Mouse (Mus musculus): ENCODE data around the gene Mxi1. TPM values are rescaled to one million over a fixed set of nuclear protein-coding genes. Genes with fewer than 3 reads are reported as not detected.

The Mxi1 gene
- total and polyA plus RNA-seq, 3 experiments, result 10.6 to 19.9 (median 18.9) TPM

GRCm38 (mm10) chr19:53299829-53300181 is 10.5 kb upstream of the Mxi1 start:
- in situ Hi-C loops (cut with MboI; ENCODE audit: low pct_ligation_motif_present, low pct_unique_long_range_greater_than_20kb, low sequenced_read_pairs), result no loop called here

GRCm38 (mm10) chr19:53303382-53303781 is 6.9 kb upstream of the Mxi1 start:
- no peaks in the 10 kb centered on the region for H3K36me3 ChIP-seq (replicated peaks in 1 of 2; ENCODE audit: control insufficient read depth in 1 of 2, insufficient read depth in 1 of 2, low read length in 1 of 2)
- H3K9me3 ChIP-seq (replicated peaks; ENCODE audit: low read length), result no peaks in the 10 kb centered on the region
- H3K9ac ChIP-seq (ENCODE audit: insufficient read depth, low read depth), result no peak overlapping the region
- TF ChIP-seq NRF1 (IDR thresholded peaks at IDR 0.05; ENCODE audit: low read depth, low read length) (no peak), MXI1 (IDR thresholded peaks at IDR 0.05; ENCODE audit: low read depth, low read length) (no peak), ZNF384 (IDR thresholded peaks at IDR 0.05; ENCODE audit: low read depth, low read length) (no peak), ZKSCAN1 (IDR thresholded peaks at IDR 0.05; ENCODE audit: borderline replicate concordance, low read depth, low read length) (no peak), UBTF (IDR thresholded peaks at IDR 0.05; ENCODE audit: low read depth, low read length) (no peak), PAX5 (IDR thresholded peaks at IDR 0.05; ENCODE audit: low read length) (no peak), MAZ (IDR thresholded peaks at IDR 0.05; ENCODE audit: low read depth, low read length) (no peak), POLR2A (IDR thresholded peaks at IDR 0.05; ENCODE audit: low read depth, low read length) (no peak), CTCF (conservative IDR thresholded peaks at IDR 0.05 in 1 of 2, IDR thresholded peaks at IDR 0.05 in 1 of 2; ENCODE audit: low read depth in 2 of 2, low read length in 2 of 2) (no peak), IRF4 (IDR thresholded peaks at IDR 0.05; ENCODE audit: low read depth, low read length) (no peak), MAX (IDR thresholded peaks at IDR 0.05; ENCODE audit: low read length) (no peak), CHD2 (IDR thresholded peaks at IDR 0.05; ENCODE audit: low read length) (no peak), TBP (conservative IDR thresholded peaks at IDR 0.05; ENCODE audit: low read depth, low read length) (no peak), TCF12 (IDR thresholded peaks at IDR 0.05; ENCODE audit: low read depth, low read length) (no peak), EP300 (IDR thresholded peaks at IDR 0.05; ENCODE audit: low read length) (no peak), POLR2AphosphoS2 (IDR thresholded peaks at IDR 0.05; ENCODE audit: low read depth, low read length) (no peak), SIN3A (IDR thresholded peaks at IDR 0.05; ENCODE audit: low read length) (no peak), RAD21 (IDR thresholded peaks at IDR 0.05; ENCODE audit: low read depth, low read length) (no peak)
- dilution Hi-C loops (cut with MboI; ENCODE audit: extremely low pct_ligation_motif_present, extremely low pct_unique_long_range_greater_than_20kb, low sequenced_read_pairs), result no loop called here
- H3K4me2 ChIP-seq (ENCODE audit: insufficient read depth, low read depth, poor library complexity, severe bottlenecking), result no peak overlapping the region
- in situ Hi-C loops (cut with MboI; ENCODE audit: low pct_ligation_motif_present, low pct_unique_long_range_greater_than_20kb, low sequenced_read_pairs), result no loop called here
- peaks cover 11% of the 10 kb centered on the region for H3K27me3 ChIP-seq (replicated peaks)
- H3K4me3 ChIP-seq (replicated peaks in 1 of 3; ENCODE audit: low read depth in 2 of 3, low read length in 2 of 3, poor library complexity in 1 of 3), result no peak overlapping the region
- no peaks in the 10 kb centered on the region for H3K79me2 ChIP-seq (replicated peaks; ENCODE audit: control insufficient read depth, extremely low read depth, insufficient read depth, poor library complexity, severe bottlenecking)
- H3K27ac ChIP-seq (ENCODE audit: insufficient read depth, low read depth), result no peak overlapping the region
- no peak for DNase-seq (ENCODE audit: extremely low read depth)
- peaks cover 0 to 3% of the 10 kb centered on the region in 2 experiments; a peak in 1 of 4 replicates for H3K4me1 ChIP-seq (ENCODE audit: control insufficient read depth in 1 of 2, insufficient read depth in 2 of 2)

More at GRCm38 (mm10) chr19:53299829-53300181, 10.5 kb upstream of the Mxi1 start:
- Histone ChIP-seq H3K9me3 (replicated peaks; ENCODE audit: low read length) (no peaks in the 10 kb centered on the region), H3K36me3 (replicated peaks in 1 of 2; ENCODE audit: control insufficient read depth in 1 of 2, insufficient read depth in 1 of 2, low read length in 1 of 2) (no peaks in the 10 kb centered on the region), H3K4me2 (ENCODE audit: insufficient read depth, low read depth, poor library complexity, severe bottlenecking) (no peak overlapping the region), H3K79me2 (replicated peaks; ENCODE audit: control insufficient read depth, extremely low read depth, insufficient read depth, poor library complexity, severe bottlenecking) (no peaks in the 10 kb centered on the region), H3K27me3 (replicated peaks) (no peaks in the 10 kb centered on the region), H3K4me3 (replicated peaks in 1 of 3; ENCODE audit: low read depth in 2 of 3, low read length in 2 of 3, poor library complexity in 1 of 3) (no peak overlapping the region), H3K27ac (ENCODE audit: insufficient read depth, low read depth) (no peak overlapping the region), H3K9ac (ENCODE audit: insufficient read depth, low read depth) (no peak overlapping the region), H3K4me1 (ENCODE audit: control insufficient read depth in 1 of 2, insufficient read depth in 2 of 2) (no peaks in the 10 kb centered on the region)
- TF ChIP-seq ZNF384 (IDR thresholded peaks at IDR 0.05; ENCODE audit: low read depth, low read length) (no peak), POLR2AphosphoS2 (IDR thresholded peaks at IDR 0.05; ENCODE audit: low read depth, low read length) (no peak), USF2 (conservative IDR thresholded peaks at IDR 0.05; ENCODE audit: low read depth, low read length) (no peak)
- no peak for DNase-seq (ENCODE audit: extremely low read depth)
- dilution Hi-C loops (cut with MboI; ENCODE audit: extremely low pct_ligation_motif_present, extremely low pct_unique_long_range_greater_than_20kb, low sequenced_read_pairs), result no loop called here

Measured in CH12.LX (cell line).